Mouse (Mus musculus) MEL (cell line): ENCODE results near the gene Phf8.

ENCODE experiments used
- BHLHE40 ChIP-seq: IDR thresholded peaks from 2 replicates; pipeline ENCODE4 v1.6.1; 2012; ENCODE audit warnings: low read depth, mild to moderate bottlenecking, inconsistent platforms, low read length, improper control_type of control experiment, borderline replicate concordance
- CHD2 ChIP-seq: IDR thresholded peaks from 2 replicates; pipeline ENCODE4 v1.6.1; 2011; ENCODE audit warnings: low read length, improper control_type of control experiment
- CTCF ChIP-seq, 3 experiments: IDR thresholded peaks in 2 of 3; conservative IDR thresholded peaks in 1 of 3; 2 replicates each; pipeline ENCODE4 v1.5.1; 2011 to 2012; ENCODE audit warnings: low read length in 3 of 3, low read depth in 2 of 3, mild to moderate bottlenecking in 2 of 3, improper control_type of control experiment in 1 of 3, inconsistent platforms in 1 of 3, mixed read lengths in 1 of 3, moderate library complexity in 1 of 3; ENCODE audit not compliant: control insufficient read depth in 1 of 3, insufficient read depth in 1 of 3, poor library complexity in 1 of 3, severe bottlenecking in 1 of 3
- EP300 ChIP-seq, 2 experiments: IDR thresholded peaks; 2 replicates each; pipeline ENCODE4 v1.6.1; 2011; ENCODE audit warnings: improper control_type of control experiment in 2 of 2, low read length in 2 of 2, low read depth in 1 of 2, mild to moderate bottlenecking in 1 of 2
- ETS1 ChIP-seq: IDR thresholded peaks from 2 replicates; pipeline ENCODE4 v1.6.1; 2012; ENCODE audit warnings: low read depth, mild to moderate bottlenecking, inconsistent platforms, low read length, improper control_type of control experiment, moderate library complexity
- HCFC1 ChIP-seq: IDR thresholded peaks from 2 replicates; pipeline ENCODE4 v1.6.1; 2012; ENCODE audit warnings: low read depth, mild to moderate bottlenecking, inconsistent platforms, low read length, improper control_type of control experiment, moderate library complexity
- KAT2A ChIP-seq: conservative IDR thresholded peaks from 2 replicates; pipeline ENCODE4 v1.6.1; 2012; ENCODE audit warnings: low read depth, low read length, improper control_type of control experiment, inconsistent platforms
- MEF2A ChIP-seq: IDR thresholded peaks from 2 replicates; pipeline ENCODE4 v1.6.1; 2014; ENCODE audit warnings: low read depth, mild to moderate bottlenecking, inconsistent platforms, low read length, improper control_type of control experiment; ENCODE audit not compliant: poor library complexity, insufficient replicate concordance, severe bottlenecking; ENCODE audit errors: extremely low read depth
- NELFE ChIP-seq: IDR thresholded peaks from 2 replicates; pipeline ENCODE4 v1.6.1; 2011; ENCODE audit warnings: low read depth, low read length, improper control_type of control experiment
- POLR2A ChIP-seq, 2 experiments: IDR thresholded peaks; 2 replicates each; pipeline ENCODE4 v1.6.1; 2011 to 2012; ENCODE audit warnings: low read length in 2 of 2, mild to moderate bottlenecking in 2 of 2, control low read depth in 1 of 2, improper control_type of control experiment in 1 of 2, low read depth in 1 of 2, moderate library complexity in 1 of 2; ENCODE audit not compliant: control insufficient read depth in 1 of 2, insufficient read depth in 1 of 2, poor library complexity in 1 of 2
- POLR2AphosphoS2 ChIP-seq: IDR thresholded peaks from 2 replicates; pipeline ENCODE4 v1.6.1; 2011; ENCODE audit warnings: low read length, improper control_type of control experiment
- USF2 ChIP-seq, 2 experiments: IDR thresholded peaks; 2 replicates each; pipeline ENCODE4 v1.6.1; 2011 to 2012; ENCODE audit warnings: improper control_type of control experiment in 2 of 2, low read length in 2 of 2, borderline replicate concordance in 1 of 2, inconsistent platforms in 1 of 2, low read depth in 1 of 2, mild to moderate bottlenecking in 1 of 2; ENCODE audit not compliant: insufficient read depth in 1 of 2
- ZC3H11A ChIP-seq: IDR thresholded peaks from 2 replicates; pipeline ENCODE4 v1.6.1; 2012; ENCODE audit warnings: low read depth, mild to moderate bottlenecking, inconsistent platforms, low read length, improper control_type of control experiment
- ZNF384 ChIP-seq: IDR thresholded peaks from 2 replicates; pipeline ENCODE4 v1.6.1; 2012; ENCODE audit warnings: low read depth, mild to moderate bottlenecking, inconsistent platforms, low read length, improper control_type of control experiment

DNA sequence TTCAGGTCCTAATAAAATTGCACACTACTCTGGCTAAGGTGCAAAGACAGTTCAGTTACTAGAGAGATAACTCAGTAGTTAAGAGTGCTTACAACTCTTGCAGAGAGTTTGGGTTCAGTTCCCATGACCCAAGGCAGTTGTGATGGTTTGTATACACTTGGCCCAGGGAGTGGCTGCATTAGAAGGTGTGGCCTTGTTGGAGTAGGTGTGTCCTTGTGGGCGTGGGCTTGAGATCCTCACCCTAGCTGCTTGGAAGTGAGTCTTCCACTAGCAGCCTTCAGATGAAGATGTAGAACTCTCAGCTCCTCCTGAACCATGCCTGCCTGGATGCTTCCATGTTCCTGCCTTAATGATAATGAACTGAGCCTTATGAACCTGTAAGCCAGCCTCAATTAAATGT, 2.3 kb upstream of the Phf8 start:
- TF ChIP-seq CHD2, result no peak
- no peak for TF ChIP-seq KAT2A
- no peak for TF ChIP-seq BHLHE40
- TF ChIP-seq EP300 (IDR thresholded peaks at IDR 0.05; ENCODE audit: low read depth in 1 of 2, low read length in 2 of 2), result no peak
- TF ChIP-seq CTCF (IDR thresholded peaks at IDR 0.05 in 2 of 3, conservative IDR thresholded peaks at IDR 0.05 in 1 of 3; ENCODE audit: control insufficient read depth in 1 of 3, insufficient read depth in 1 of 3, low read depth in 2 of 3, low read length in 3 of 3, poor library complexity in 1 of 3, severe bottlenecking in 1 of 3), result no peak
- TF ChIP-seq NELFE, result no peak; the same call in 1 of the 2 replicates
- TF ChIP-seq POLR2A (IDR thresholded peaks at IDR 0.05; ENCODE audit: control insufficient read depth in 1 of 2, insufficient read depth in 1 of 2, low read depth in 1 of 2, low read length in 2 of 2, poor library complexity in 1 of 2), result no peak
- TF ChIP-seq ZNF384, result no peak
- no peak for TF ChIP-seq HCFC1
- TF ChIP-seq ZC3H11A, result no peak
- TF ChIP-seq MEF2A, result no peak
- no peak for TF ChIP-seq POLR2AphosphoS2
- no peak for TF ChIP-seq ETS1
- no peak for TF ChIP-seq USF2 (IDR thresholded peaks at IDR 0.05; ENCODE audit: borderline replicate concordance in 1 of 2, insufficient read depth in 1 of 2, low read depth in 1 of 2, low read length in 2 of 2)
